Mouse (Mus musculus) gastrocnemius, adult 2 months (tissue): ENCODE data around the gene Zfand6. TPM values are rescaled to one million over a fixed set of nuclear protein-coding genes. Genes with fewer than 3 reads are reported as not detected.

ENCODE experiments used
- DNase-seq: peaks from one replicate; pipeline ENCODE4 v3.0.0; 2022
- H3K27ac ChIP-seq: fragments of 200-600 bp; 2 replicates; pipeline ENCODE4 v1.8.1; 2022; ENCODE audit warnings: mild to moderate bottlenecking
- H3K4me3 ChIP-seq: fragments of 200-600 bp; 2 replicates; pipeline ENCODE4 v1.8.1; 2022; ENCODE audit warnings: mild to moderate bottlenecking, moderate library complexity
- CTCF ChIP-seq: fragments of 200-600 bp; IDR thresholded peaks from 2 replicates; pipeline ENCODE4 v1.8.1; 2022; ENCODE audit warnings: antibody characterized with exemption, mild to moderate bottlenecking, moderate library complexity
- intact Hi-C: fragments of 180-260 bp; cut with DNase I; formaldehyde crosslinking; loops from one replicate; pipeline ENCODE4 v1.15.1; 2025
- total RNA-seq, 2 experiments: library from RNA; stranded (reverse); gene quantifications; 2 replicates each; pipeline ENCODE4 v1.2.3; 2021

Gene Zfand6
- total RNA-seq, 2 experiments from 2014 or later, result 97.9 to 110 TPM

DNA sequence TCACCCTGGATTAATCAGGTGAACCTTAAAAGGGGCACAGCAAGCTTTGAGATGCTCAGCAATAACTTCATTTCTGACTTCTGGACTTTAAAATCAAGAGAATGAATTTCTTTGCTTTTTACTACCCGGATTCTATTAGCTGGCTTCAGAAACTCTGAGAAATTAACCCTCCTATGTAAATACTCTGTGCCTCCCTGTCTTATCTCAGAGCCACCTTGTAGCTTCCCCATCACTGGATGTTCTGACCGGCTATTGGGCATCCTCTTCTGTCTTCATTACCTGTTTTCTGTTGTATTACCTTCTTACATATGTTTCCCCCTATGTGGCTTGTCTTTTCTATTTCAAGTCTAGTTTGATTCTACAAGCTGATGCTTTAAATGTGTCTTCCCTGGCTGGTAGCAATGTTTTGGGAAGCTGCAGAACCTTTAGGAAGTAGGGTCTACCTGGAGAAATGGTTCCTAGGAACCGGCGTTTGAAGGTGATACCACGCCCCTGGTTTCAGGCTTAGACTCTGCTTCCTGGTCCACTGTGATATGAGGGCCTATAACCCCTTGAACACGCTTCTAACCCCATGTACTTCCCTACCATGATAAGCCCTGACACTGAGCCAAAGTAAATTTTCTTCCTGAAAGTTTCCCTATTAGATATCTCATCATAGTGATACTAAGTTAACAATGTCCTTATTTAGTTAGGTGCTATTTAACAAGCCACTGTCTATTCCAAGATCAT is 46.3 kb downstream of the Zfand6 start:
- intact Hi-C loops, result loop anchor here (5.0 kb wide), 1 partner anchor 39 kb away; no protein-coding TSS in a partner anchor
- no peak for DNase-seq
- Histone ChIP-seq H3K4me3 (no peak overlapping the region), H3K27ac (no peak overlapping the region)
- no peak for TF ChIP-seq CTCF

DNA sequence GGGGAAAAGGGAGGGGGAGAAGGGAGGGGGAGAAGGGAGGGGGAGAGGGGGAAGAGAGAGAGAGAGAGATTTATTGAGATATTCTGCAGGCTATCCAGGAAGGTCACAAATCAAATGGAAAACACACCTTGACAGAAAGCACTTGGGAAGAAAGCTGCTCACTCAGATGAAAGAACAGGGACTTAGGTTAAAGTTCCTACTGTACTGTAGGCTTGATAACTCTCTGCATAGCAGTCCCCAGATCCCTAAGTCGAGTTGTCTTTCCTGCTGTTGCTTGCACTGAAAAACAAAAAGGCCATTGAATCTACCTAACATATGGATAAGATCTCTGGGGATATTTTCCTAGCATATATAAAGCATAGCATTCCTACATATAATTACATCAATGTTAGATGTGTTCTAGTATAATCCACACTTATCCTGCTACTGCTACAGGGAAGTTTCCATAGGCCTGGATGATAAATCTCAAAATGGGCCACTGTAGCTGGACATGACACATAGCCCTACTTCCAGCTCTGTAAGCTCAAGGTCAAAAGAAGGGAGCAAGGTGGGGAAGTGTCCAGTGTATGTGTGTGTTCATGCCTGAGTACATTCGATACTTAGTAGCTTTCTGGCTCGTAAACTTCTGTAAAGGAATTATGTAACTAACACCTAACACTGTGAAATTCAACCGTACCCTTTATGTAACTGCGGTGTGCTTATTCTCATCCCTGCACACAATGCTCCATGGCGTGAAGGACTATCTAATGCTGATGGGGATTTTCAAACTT is 47.4 kb downstream of the Zfand6 start:
- H3K4me3 ChIP-seq, result no peak overlapping the region
- no peak for DNase-seq
- H3K27ac ChIP-seq, result no peak overlapping the region
- no peak for TF ChIP-seq CTCF
- intact Hi-C loops, result loop anchor here (5.0 kb wide), 1 partner anchor 40 kb away; no protein-coding TSS in a partner anchor

DNA sequence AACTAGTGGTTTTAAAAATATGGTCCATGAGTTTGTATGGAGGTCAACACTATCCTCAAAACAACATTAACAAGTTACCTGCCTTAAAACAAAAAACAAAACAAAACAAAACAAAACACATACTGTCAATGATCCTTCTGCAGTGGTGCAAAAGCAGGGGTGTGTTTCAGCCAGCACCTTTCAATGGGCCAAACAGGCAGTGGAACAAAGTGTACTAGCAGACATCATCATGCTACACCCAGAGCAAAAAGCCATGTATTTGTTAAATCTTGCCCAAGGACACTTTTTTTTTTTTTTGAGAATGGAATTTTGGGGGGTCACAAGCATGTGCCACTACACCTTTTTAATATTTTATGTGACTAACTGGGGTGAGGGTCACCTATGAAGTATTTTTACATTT is 52.8 kb downstream of the Zfand6 start:
- intact Hi-C loops, result no loop called here
- no peak for DNase-seq
- no peak for TF ChIP-seq CTCF
- no peak overlapping the region for H3K27ac ChIP-seq
- no peak overlapping the region for H3K4me3 ChIP-seq

DNA sequence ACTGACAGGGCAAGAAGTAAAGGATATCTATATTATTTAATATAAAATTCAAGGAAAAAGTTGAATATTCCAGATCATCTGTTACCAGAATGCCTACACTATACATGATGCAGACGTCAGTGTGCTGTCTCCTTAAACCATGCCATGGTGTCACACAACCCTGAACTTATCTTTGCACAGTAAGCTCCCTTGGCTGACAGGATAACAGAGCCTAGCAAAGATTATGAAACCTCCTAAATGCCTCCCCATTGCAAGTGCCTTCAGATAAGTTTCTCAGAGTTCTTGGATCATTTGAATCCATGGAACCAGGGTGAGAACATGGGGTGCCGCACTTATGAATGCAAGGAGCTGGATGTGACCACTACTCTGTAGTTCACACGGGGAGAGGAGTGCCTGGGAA is 57.9 kb downstream of the Zfand6 start:
- intact Hi-C loops, result no loop called here
- no peak for TF ChIP-seq CTCF
- Histone ChIP-seq H3K4me3 (no peak overlapping the region), H3K27ac (no peak overlapping the region)
- DNase-seq, result no peak

DNA sequence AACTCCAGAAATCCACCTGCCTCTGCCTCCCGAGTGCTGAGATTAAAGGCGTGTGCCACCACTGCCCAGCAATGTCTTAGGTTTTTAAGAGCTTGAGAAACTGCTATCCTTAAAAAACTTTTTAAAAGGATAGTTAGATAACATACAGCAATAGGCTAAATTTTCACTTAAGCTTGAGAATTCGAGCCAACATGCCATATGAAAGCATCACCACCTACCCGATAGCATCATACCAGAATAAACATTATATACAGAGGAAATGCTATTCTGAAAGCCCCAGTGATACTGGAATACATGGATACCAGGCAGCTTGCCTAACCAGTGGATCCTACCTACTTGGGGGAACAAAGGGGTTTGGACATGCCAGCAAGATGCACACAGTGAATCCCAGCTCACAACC is 66.0 kb downstream of the Zfand6 start:
- H3K27ac ChIP-seq, result no peak overlapping the region
- TF ChIP-seq CTCF, result no peak

DNA sequence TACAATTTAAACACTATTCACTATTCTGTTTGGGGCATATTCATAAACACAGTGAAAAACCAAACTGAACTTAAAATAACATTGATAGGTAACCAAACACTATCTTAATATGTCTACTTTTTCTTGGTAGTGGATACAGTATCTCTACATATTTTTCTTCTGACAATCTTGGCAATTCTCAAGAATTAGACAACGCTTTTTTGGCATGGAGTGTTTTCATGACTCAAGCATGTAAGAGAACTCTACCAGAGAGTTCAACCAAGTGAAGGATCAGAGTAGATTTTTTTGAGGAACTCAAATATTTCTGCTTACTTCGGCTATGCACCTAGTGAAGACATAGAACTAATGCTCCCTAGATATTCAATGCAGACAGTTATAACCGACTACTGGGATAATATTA is 68.8 kb downstream of the Zfand6 start:
- Histone ChIP-seq H3K27ac (no peak overlapping the region), H3K4me3 (no peak overlapping the region)
- intact Hi-C loops, result no loop called here
- no peak for DNase-seq
- TF ChIP-seq CTCF, result no peak

More for the DNA sequence above, 66.0 kb downstream of the Zfand6 start:
- intact Hi-C loops, result no loop called here
- H3K4me3 ChIP-seq, result no peak overlapping the region
- DNase-seq, result no peak

DNA sequence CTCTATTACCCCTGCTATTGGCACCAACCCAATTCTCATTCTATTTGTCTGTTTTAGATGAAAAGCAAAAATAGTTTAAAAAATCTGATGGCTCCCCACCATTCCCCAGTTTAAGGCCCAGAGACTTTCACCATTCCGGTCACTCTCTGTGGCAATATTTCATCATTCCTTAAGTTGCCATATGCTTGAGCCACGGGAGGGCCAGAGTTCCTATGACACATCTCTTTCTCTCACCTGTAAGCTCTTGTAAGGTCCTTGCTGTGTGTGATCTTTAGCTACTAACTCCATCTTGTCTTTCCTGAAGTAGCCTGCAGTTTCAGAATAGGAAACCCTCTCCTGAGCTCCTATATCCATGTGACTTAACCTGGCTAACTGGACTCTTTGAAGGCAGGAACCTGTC is 70.8 kb downstream of the Zfand6 start:
- no peak overlapping the region for H3K27ac ChIP-seq
- intact Hi-C loops, result no loop called here
- no peak for DNase-seq
- TF ChIP-seq CTCF, result no peak
- H3K4me3 ChIP-seq, result no peak overlapping the region

DNA sequence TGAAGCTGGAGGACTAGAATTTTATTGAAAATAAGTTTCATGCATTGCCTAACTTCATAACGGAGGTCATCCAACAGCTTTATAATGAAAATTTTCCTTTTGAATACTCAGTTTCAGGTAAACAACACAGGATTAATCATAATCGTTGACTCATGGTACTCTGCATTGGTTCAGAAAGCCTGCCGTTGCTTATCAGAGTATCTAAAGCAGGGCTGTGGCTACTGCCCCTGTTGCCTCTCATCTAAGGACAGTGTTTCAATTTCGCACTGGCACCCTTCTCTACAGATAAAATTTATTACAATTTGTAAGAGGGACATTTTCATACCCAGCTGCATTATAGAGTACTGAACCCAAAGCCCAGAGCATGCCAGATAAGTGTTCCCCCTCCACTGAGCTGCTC is 77.3 kb downstream of the Zfand6 start:
- no peak overlapping the region for H3K27ac ChIP-seq
- H3K4me3 ChIP-seq, result no peak overlapping the region
- no peak for TF ChIP-seq CTCF
- DNase-seq, result no peak
- intact Hi-C loops, result no loop called here

DNA sequence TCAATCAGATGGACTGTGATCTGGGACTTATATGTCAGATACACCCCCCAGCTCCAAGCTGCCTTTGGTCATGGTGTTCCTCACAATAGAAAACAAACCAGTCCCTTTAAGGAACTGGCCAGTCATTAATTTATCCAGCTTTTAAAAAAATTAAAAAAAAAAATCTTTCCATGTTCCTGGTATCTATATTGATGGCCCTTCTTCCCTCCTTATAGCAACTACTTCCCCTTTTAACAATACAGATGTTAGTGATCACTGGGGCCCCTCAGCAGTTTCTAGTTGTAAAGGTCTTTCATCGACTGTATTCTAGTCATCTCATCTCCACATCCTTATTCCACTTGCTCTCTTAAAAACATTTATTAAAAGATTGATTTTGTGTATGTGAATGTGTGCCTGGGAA is 78.2 kb downstream of the Zfand6 start:
- TF ChIP-seq CTCF, result no peak
- no peak for DNase-seq
- H3K4me3 ChIP-seq, result no peak overlapping the region
- no peak overlapping the region for H3K27ac ChIP-seq
- intact Hi-C loops, result no loop called here

DNA sequence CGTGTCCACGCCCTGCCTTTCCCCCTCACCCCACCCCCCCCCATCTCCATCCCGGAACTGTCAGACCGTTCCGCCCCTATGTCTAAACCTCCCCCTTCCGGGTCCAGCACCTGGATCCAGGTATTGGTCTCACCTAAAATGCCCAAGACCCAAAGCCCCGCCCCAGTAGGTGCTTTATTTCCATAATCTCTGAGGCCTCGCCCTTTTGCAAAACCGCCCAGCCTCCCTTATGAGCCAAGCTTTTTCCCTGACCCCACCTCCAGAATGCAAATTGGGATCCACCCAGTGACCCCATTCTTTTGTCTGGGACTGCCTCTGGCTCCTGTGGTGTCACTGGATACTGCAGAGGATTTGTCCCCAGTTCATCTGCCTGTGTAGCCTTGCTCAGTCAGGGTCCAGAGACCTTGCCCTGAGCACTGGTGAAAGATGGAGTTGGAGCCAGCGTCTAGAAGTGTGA is 83.4 kb downstream of the Zfand6 start, which contains the start of gene Fah:
TSS of gene Fah (minus strand) at position 430 of the 457 bp plus-strand sequence.
- intact Hi-C loops, result loop anchor here (10.0 kb wide), 1 partner anchor 78 kb away; the partner anchor contains the start of gene Zfand6

DNA sequence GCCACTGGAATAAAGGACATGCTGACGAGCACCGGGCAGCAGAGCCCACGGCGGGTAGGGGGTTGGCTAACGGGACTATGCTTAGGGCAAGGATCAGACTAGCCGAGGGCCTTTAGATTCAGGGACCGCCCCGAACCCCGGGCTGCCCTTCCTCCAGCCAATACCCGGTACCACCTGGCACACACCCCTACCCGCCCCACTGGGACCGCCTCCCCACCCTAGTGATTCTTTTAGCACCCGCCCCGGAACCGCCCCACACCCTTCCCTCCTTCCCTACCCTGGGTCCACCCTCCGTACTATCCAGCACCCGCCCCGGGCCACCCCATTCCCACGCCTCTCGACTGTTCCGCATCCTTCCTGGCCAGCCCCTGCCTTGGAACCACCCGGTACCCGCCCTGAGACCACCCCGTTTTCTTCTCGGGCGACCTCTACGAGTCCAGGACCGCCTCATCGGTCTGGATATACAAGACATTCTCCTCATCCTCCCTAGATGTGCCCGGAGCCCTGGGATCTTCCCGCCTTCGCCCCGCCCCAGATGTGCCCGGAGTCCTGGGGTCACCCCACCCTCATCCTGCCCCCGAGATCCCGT is 84.0 kb downstream of the Zfand6 start:
- Histone ChIP-seq H3K27ac (peak overlapping the region; percentile 86), H3K4me3 (peak overlapping the region; percentile 84)
- peak; percentile 88 for DNase-seq
- intact Hi-C loops, result loop anchor here (10.0 kb wide), 1 partner anchor 79 kb away; the partner anchor contains the start of gene Zfand6
- no peak for TF ChIP-seq CTCF

More for the DNA sequence above, 83.4 kb downstream of the Zfand6 start, which contains the start of gene Fah:
- H3K4me3 ChIP-seq, result peak within 1 kb of the TSS; percentile 84
- H3K27ac ChIP-seq, result peak within 1 kb of the TSS; percentile 86
- TF ChIP-seq CTCF, result no peak
- peak; percentile 63 for DNase-seq

DNA sequence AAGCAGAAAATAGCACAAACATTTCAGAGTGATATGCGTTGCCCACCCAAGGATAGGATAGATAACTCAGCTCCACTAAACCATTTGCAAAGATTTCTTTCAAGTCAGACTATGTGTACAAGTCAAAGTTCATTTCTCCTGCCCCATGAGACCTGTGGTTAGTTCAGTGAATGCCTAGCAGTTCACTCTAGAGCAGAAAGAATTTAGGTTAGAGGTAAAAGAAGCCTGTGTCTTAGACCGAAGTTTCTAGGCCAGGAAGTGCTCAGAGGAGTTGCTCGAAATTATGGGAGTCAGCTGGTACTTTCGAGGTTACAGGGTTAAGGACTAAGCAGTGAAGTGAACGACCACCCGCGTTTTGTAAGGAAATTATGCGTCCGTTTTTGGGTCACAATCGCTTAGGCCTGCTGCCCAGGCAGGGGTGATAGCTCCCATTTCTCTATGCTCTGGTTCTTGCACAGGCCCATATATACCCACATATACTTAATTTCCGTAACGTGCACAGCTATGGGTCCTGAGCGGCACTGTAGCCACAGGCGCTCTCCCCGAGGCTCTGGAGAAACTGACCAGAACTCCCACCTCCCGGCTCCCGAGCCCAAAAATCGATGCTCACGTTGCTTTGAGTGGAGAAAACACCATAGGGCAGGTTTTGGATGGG is 84.6 kb downstream of the Zfand6 start:
- Histone ChIP-seq H3K4me3 (peak overlapping the region; percentile 84), H3K27ac (peak overlapping the region; percentile 86)
- DNase-seq, result no peak
- TF ChIP-seq CTCF, result no peak
- intact Hi-C loops, result loop anchor here (10.0 kb wide), 1 partner anchor 80 kb away; the partner anchor contains the start of gene Zfand6
